Mouse (Mus musculus) E14TG2a.4 (cell line): ENCODE results near the gene Ccdc87.

Experiments used
- CTCF ChIP-seq: conservative IDR thresholded peaks from 2 replicates; pipeline ENCODE4 v1.5.1; 2014; ENCODE audit warnings: low read length
- POU5F1 ChIP-seq: IDR thresholded peaks from 2 replicates; pipeline ENCODE4 v1.6.1; 2014; ENCODE audit warnings: low read length, borderline replicate concordance

DNA sequence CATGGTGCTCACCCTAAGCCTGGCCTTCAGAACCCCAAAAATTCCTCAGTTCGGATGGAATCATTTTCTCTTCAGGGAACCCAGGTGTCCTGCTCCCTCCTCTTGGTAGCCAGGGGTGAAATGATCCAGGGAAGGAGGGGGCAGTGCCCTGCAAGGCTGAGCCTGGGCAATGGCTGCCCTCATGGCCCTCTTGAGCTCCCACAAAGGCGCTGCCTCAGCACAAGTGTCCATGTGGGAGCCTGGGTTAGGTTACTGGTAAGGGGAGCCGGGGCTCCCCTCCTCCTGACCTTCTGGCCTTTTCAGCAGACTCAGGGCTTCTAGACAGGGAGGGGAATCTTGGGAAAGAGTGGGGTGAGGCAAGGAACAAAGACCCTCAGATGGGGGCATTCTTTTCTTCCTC lies 37.6 kb downstream of the Ccdc87 start:
- TF ChIP-seq CTCF = no peak
- no peak for TF ChIP-seq POU5F1
